Mouse (Mus musculus): ENCODE measurements around the gene Mxd1.

GRCm38 (mm10) chr6:86607471-86607870 is 61.5 kb downstream of the Mxd1 start:
- TF ChIP-seq POLR2A (IDR thresholded peaks at IDR 0.05; ENCODE audit: low read depth, low read length) (no peak), CTCF (IDR thresholded peaks at IDR 0.05; ENCODE audit: extremely low read depth, insufficient read length, insufficient replicate concordance, low read depth, low read length) (no peak)

Data from small intestine, adult 2 months (tissue).